Mouse (Mus musculus) neural tube, embryonic 14.5 days (tissue): ENCODE results near the gene Dus2. TPM values are rescaled to one million over a fixed set of nuclear protein-coding genes. Genes with fewer than 3 reads are reported as not detected.

Source experiments
- ATAC-seq: fragments of 200-750 bp; cut with Nextera tagmentation; 2 replicates; pipeline ENCODE4 v1.8.0; 2017; ENCODE audit warnings: low read depth, mild to moderate bottlenecking, moderate TSS enrichment, moderate library complexity
- H3K27ac ChIP-seq: fragments of 300-500 bp; sonication (generic); 2 replicates; pipeline ENCODE4 v1.5.1; 2014; ENCODE audit warnings: low read depth, mild to moderate bottlenecking, control low read depth, low read length, moderate library complexity, mixed read lengths
- H3K27me3 ChIP-seq: fragments of 300-500 bp; sonication (generic); 2 replicates; pipeline ENCODE4 v1.6.1; 2014; ENCODE audit warnings: low read length; ENCODE audit not compliant: control insufficient read depth, insufficient read depth
- H3K36me3 ChIP-seq: fragments of 300-500 bp; sonication (generic); 2 replicates; pipeline ENCODE4 v1.6.1; 2014; ENCODE audit warnings: low read length, mixed read lengths; ENCODE audit not compliant: control insufficient read depth, insufficient read depth
- H3K4me1 ChIP-seq: fragments of 300-500 bp; sonication (generic); 2 replicates; pipeline ENCODE4 v1.6.1; 2014; ENCODE audit warnings: low read length; ENCODE audit not compliant: control insufficient read depth, insufficient read depth
- H3K4me2 ChIP-seq: fragments of 300-500 bp; sonication (generic); 2 replicates; pipeline ENCODE4 v1.6.1; 2014; ENCODE audit warnings: mild to moderate bottlenecking, low read depth, low read length, control low read depth
- H3K4me3 ChIP-seq: fragments of 300-500 bp; sonication (generic); 2 replicates; pipeline ENCODE4 v1.5.1; 2014; ENCODE audit warnings: low read depth, low read length, control low read depth, mixed read lengths
- H3K9ac ChIP-seq: fragments of 300-500 bp; sonication (generic); replicated peaks from 2 replicates; pipeline ENCODE4 v1.6.1; 2014; ENCODE audit warnings: low read depth, mild to moderate bottlenecking, control low read depth, low read length, mixed read lengths
- H3K9me3 ChIP-seq: fragments of 300-500 bp; sonication (generic); 2 replicates; pipeline ENCODE4 v1.6.1; 2016; ENCODE audit warnings: low read length; ENCODE audit not compliant: control insufficient read depth
- WGBS: fragments of 180-500 bp; shearing (Covaris S2); extraction: QIAGEN DNeasy Blood & Tissue Kit; methylation state at CpG from one replicate; pipeline ENCODE4 v1.1.7; 2014; 5-methylcytosine and 5-hydroxymethylcytosine counted together
- polyA plus RNA-seq: library from polyadenylated mRNA; unstranded; fragments of >200 nt; fragmentation: Nextera tagmentation; extraction: Ambion mirVana; gene quantifications from 2 replicates; pipeline ENCODE4 v1.2.1, GENCODE M21; 2014

The Dus2 gene
- polyA plus RNA-seq, 1 experiment from 2014 or later = 33.5 TPM

GRCm38 (mm10) chr8:106016284-106016683 lies 25.1 kb downstream of the Dus2 start:
- Histone ChIP-seq H3K4me1 (peaks cover 3% of the 10 kb centered on the region; the same call in 1 of the 2 replicates), H3K9me3 (no peaks in the 10 kb centered on the region), H3K9ac (no peak overlapping the region), H3K27ac (no peak overlapping the region), H3K4me3 (no peak overlapping the region), H3K36me3 (peaks cover 8% of the 10 kb centered on the region; the same call in 1 of the 2 replicates), H3K4me2 (no peak overlapping the region), H3K27me3 (no peaks in the 10 kb centered on the region)
- 95% methylated on average over 6 of the region's 6 CpGs for WGBS
- ATAC-seq = no peak

DNA sequence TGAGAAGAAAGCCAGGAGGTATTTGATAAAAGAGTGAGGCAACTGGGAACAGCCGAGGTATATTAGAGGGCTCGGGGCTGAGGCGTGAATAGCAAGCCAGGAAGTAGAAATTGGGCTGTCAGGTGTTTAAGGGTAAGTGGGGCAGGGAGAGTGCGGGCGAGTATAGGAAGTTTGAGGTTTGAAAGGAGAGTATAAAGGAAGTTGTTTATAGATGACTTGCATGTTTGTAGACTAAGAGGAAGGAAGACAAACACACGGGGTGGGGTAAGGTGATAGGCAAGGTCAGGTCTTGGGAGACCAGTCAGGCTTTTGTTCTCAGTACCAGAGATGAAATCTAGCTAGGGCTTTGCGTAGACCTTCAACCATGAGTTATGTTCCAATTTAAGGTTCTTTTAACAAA lies 26.0 kb downstream of the Dus2 start:
- peaks cover under 1% of the 10 kb centered on the region; the same call in 1 of the 2 replicates for H3K4me1 ChIP-seq
- no peak overlapping the region for H3K4me3 ChIP-seq
- no peak overlapping the region for H3K9ac ChIP-seq
- WGBS = 90% methylated on average over 7 of the region's 7 CpGs
- no peaks in the 10 kb centered on the region for H3K27me3 ChIP-seq
- H3K4me2 ChIP-seq = no peak overlapping the region
- H3K9me3 ChIP-seq = no peaks in the 10 kb centered on the region
- H3K36me3 ChIP-seq = peaks cover 8% of the 10 kb centered on the region; the same call in 1 of the 2 replicates
- no peak for ATAC-seq
- H3K27ac ChIP-seq = no peak overlapping the region

GRCm38 (mm10) chr8:106018039-106018438 lies 26.9 kb downstream of the Dus2 start:
- Histone ChIP-seq H3K4me2 (no peak overlapping the region), H3K4me1 (no peaks in the 10 kb centered on the region), H3K4me3 (no peak overlapping the region), H3K27me3 (no peaks in the 10 kb centered on the region), H3K36me3 (peaks cover 8% of the 10 kb centered on the region; the same call in 1 of the 2 replicates), H3K9me3 (no peaks in the 10 kb centered on the region), H3K27ac (no peak overlapping the region), H3K9ac (no peak overlapping the region)
- no peak for ATAC-seq
- WGBS = 90% methylated on average over 3 of the region's 3 CpGs

DNA sequence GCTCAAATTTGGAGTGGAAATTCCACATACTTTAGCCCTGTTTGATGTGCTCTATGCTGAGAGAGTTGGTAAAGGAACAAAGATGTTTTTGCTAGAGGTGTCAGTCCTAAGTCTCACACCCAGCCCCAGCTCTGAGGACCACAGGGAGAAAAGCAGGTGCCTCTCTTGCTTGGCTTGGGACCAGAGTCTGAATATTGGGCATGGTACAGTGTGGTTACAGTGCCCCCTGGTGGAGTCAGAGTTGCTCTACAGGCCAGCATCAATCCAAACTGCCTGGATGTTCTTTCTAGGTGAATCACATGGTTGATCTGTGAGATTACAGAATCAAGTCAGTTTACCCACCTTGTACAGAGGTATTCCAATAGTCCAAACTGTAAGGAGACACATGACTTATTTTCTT lies 31.3 kb downstream of the Dus2 start:
- Histone ChIP-seq H3K27me3 (no peaks in the 10 kb centered on the region), H3K4me2 (no peak overlapping the region), H3K9ac (no peak overlapping the region), H3K4me3 (no peak overlapping the region), H3K4me1 (no peaks in the 10 kb centered on the region), H3K9me3 (no peaks in the 10 kb centered on the region), H3K27ac (no peak overlapping the region), H3K36me3 (peaks cover 9% of the 10 kb centered on the region)
- ATAC-seq = no peak

DNA sequence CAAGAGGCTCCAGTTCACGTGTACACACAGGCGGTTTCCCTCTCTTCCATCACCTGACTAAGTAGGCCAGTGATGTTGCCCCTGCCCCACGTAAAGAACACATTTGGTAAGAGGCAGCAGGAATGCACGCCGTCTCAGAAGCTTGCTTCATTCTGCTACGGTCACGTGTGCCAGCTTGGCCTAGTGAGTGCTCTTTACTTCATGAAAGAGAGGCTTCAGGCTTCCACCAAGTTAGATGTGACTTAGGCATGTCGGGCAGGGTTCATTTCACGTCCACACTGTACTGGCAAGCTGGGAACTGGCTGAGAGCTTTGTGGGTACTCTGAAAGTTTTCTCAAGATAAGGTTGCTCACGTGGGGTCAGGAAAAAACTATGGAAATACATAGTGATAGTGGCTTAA lies 47.6 kb downstream of the Dus2 start:
- H3K4me3 ChIP-seq = no peak overlapping the region
- H3K9ac ChIP-seq = no peak overlapping the region
- no peaks in the 10 kb centered on the region for H3K36me3 ChIP-seq
- H3K9me3 ChIP-seq = no peaks in the 10 kb centered on the region
- H3K4me2 ChIP-seq = no peak overlapping the region
- 94% methylated on average over 10 of the region's 10 CpGs for WGBS
- H3K27ac ChIP-seq = no peak overlapping the region
- no peaks in the 10 kb centered on the region for H3K4me1 ChIP-seq
- no peak for ATAC-seq
- no peaks in the 10 kb centered on the region for H3K27me3 ChIP-seq

- H3K4me1 ChIP-seq = no peaks in the 10 kb centered on the region
- H3K4me3 ChIP-seq = no peak overlapping the region
- H3K36me3 ChIP-seq = no peaks in the 10 kb centered on the region
- no peak for ATAC-seq
- no peak overlapping the region for H3K9ac ChIP-seq
- 85% methylated on average over 4 of the region's 4 CpGs for WGBS
- no peaks in the 10 kb centered on the region for H3K27me3 ChIP-seq
- H3K4me2 ChIP-seq = no peak overlapping the region
- no peak overlapping the region for H3K27ac ChIP-seq
- H3K9me3 ChIP-seq = no peaks in the 10 kb centered on the region
Observed at GRCm38 (mm10) chr8:106039605-106040004, 48.5 kb downstream of the Dus2 start.

- Histone ChIP-seq H3K4me1 (no peaks in the 10 kb centered on the region), H3K27ac (no peak overlapping the region), H3K36me3 (no peaks in the 10 kb centered on the region), H3K27me3 (no peaks in the 10 kb centered on the region), H3K4me3 (no peak overlapping the region), H3K9ac (no peak overlapping the region), H3K4me2 (no peak overlapping the region), H3K9me3 (no peaks in the 10 kb centered on the region)
- WGBS = 78% methylated on average over 4 of the region's 4 CpGs
- no peak for ATAC-seq
Observed at GRCm38 (mm10) chr8:106040218-106040617, 49.1 kb downstream of the Dus2 start.

DNA sequence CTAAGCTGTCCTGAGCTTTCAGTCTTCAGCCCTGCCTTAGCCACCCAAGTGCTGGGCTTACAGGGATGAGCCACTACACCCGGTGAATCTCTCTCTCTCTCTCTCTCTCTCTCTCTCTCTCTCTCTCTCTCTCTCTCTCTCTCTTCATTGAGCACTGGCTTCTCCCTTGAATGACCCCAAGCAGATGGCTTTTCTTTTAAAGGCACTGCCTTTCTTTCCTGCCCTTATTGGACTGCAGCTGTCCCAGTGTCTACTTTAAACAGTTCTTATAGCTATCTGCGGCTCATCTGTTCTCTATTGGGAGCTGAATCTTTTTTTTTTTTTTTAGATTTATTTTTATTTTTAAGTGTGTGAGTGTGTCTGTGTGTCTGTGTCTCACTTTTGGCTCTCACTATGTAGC lies 51.9 kb downstream of the Dus2 start:
- H3K4me1 ChIP-seq = no peaks in the 10 kb centered on the region
- no peak for ATAC-seq
- H3K9me3 ChIP-seq = no peaks in the 10 kb centered on the region
- H3K4me3 ChIP-seq = no peak overlapping the region
- no peaks in the 10 kb centered on the region for H3K27me3 ChIP-seq
- 53% methylated on average over 2 of the region's 2 CpGs for WGBS
- H3K27ac ChIP-seq = no peak overlapping the region
- H3K4me2 ChIP-seq = no peak overlapping the region
- H3K9ac ChIP-seq = no peak overlapping the region
- H3K36me3 ChIP-seq = no peaks in the 10 kb centered on the region

DNA sequence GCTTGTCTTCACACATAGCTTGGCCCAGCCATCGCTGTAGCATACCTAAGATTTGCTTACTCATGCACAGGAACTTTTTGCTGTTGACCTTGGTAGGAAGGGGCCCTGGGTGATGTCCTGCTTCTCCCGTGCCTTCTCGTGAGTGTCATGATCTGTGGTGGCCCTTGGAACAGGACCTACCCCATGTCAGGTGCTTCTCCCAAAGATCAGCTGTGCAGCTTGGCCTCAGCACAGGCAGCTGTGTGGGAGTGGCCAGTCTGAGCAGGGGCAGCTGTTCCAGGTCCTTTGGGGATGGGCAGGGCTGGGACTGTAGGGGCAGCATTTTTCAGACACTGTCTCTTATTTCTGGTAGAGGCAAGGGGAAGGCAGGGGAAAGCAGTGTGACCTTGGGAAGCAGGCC lies 53.0 kb downstream of the Dus2 start:
- Histone ChIP-seq H3K4me3 (no peak overlapping the region), H3K36me3 (no peaks in the 10 kb centered on the region), H3K4me2 (no peak overlapping the region), H3K27me3 (no peaks in the 10 kb centered on the region), H3K9ac (no peak overlapping the region), H3K9me3 (no peaks in the 10 kb centered on the region), H3K27ac (no peak overlapping the region), H3K4me1 (no peaks in the 10 kb centered on the region)
- 87% methylated on average over 3 of the region's 3 CpGs for WGBS
- ATAC-seq = no peak
